Mouse (Mus musculus): Measurements from ENCODE around the gene Gsg1l.

DNA sequence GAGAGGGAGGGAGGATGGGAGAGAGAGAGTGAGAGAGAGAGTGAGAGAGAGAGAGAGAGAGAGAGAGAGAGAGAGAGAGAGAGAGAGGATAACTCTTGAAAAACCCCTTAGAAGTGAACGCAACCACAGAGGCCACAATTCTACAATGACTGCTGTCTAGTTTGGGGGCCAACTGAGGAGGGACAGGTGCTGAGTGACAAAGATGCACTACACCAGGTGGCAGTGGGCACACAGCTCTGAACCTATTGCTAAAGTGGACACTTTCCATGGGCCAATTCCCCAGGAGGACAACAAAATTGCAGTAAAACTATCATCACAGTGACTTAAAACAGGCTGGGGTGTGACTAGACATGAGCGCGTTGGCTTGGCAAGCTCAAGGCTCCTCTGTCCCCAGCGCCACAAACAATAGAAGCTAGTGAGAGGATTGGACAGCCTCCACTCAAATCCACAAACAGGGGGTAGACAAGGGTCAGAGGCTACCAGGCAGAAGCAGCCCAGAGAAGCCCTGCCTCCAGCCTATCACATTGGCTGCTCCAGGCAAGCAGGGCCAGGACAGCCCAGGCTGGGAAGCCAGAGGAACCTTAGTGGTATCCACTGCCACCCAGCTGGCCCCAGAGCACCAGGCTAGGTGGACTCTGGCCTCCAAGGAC is 73.9 kb downstream of the Gsg1l start:
- no peak for TF ChIP-seq CTCF (IDR thresholded peaks at IDR 0.05; ENCODE audit: control insufficient read depth, insufficient read depth, low read length)
- no peak for TF ChIP-seq POLR2A (IDR thresholded peaks at IDR 0.05; ENCODE audit: borderline replicate concordance, control insufficient read depth, low read depth, low read length)
